Mouse (Mus musculus): Measurements from ENCODE around the gene Ncmap. TPM values are rescaled to one million over a fixed set of nuclear protein-coding genes. Genes with fewer than 3 reads are reported as not detected.

Gene Ncmap
- total and polyA plus RNA-seq, 3 experiments, result not detected

DNA sequence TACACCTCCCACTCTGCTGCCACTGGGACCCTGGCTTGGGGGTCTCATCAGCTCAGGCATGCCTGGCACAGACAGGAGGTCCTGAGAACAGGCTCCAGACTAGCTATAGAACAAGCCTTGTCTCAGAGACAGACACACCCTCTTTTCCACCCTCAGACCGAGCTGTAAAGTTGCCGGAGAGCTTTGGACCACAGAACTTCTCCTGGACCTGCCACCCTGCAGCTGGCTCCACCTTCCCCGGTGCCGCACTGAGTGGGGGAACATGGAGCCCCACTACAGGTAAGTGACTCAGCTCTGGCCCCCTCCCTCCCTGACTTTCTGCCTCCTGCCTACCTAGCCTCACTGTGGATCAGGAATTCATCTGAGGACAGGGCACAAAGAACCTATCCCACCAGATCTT lies 2.7 kb downstream of the Ncmap start:
- Histone ChIP-seq H3K4me3 (ENCODE audit: low read depth, low read length) (no peak overlapping the region), H3K4me1 (ENCODE audit: insufficient read depth, low read depth, low read length) (no peaks in the 10 kb centered on the region), H3K36me3 (replicated peaks) (no peaks in the 10 kb centered on the region), H3K27me3 (ENCODE audit: insufficient read depth, low read length) (peaks cover 11% of the 10 kb centered on the region; the same call in 1 of the 2 replicates), H3K9me3 (replicated peaks) (no peaks in the 10 kb centered on the region; the same call in 1 of the 2 replicates)
- DNase-seq (ENCODE audit: low spot score) (no peak), ATAC-seq (ENCODE audit: extremely low read depth, insufficient number of reproducible peaks, low FRiP score, poor library complexity, severe bottlenecking) (no peak)
- no peak for TF ChIP-seq GATA1 (IDR thresholded peaks at IDR 0.05; ENCODE audit: borderline replicate concordance, low read length)
- TF ChIP-seq GATA2 (IDR thresholded peaks at IDR 0.05; ENCODE audit: borderline replicate concordance, low read depth, low read length), result no peak
- TF ChIP-seq POLR2AphosphoS5 (IDR thresholded peaks at IDR 0.05; ENCODE audit: insufficient replicate concordance, low read depth, low read length), result no peak
- TF ChIP-seq CTCF (IDR thresholded peaks at IDR 0.05; ENCODE audit: low read depth, low read length), result no peak
- TF ChIP-seq TAL1 (conservative IDR thresholded peaks at IDR 0.05; ENCODE audit: low read depth, low read length), result no peak

DNA sequence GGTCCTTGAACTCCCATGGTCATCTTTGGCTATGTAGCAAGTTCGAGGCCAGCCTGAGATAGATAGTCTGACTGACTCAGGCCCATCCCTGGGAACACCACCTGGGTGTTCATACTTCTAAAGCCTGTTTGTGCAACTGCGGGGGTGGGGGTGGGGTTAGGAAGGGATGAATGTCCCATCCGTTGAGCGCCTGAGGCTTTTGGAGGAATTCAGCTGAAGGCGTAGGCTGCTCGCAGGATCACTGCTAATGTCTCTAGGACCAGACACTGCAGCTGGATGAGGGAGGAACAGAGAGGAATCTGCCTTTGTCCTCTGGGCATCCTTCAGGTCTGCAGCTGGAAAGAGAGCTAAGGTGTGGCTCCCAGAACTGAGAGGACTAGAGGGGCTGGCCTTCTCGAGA lies 3.4 kb downstream of the Ncmap start:
- no peak for DNase-seq (ENCODE audit: low spot score)
- ATAC-seq (ENCODE audit: extremely low read depth, insufficient number of reproducible peaks, low FRiP score, poor library complexity, severe bottlenecking), result no peak
- no peaks in the 10 kb centered on the region for H3K4me1 ChIP-seq (ENCODE audit: insufficient read depth, low read depth, low read length)
- no peaks in the 10 kb centered on the region for H3K36me3 ChIP-seq (replicated peaks)
- peaks cover 11% of the 10 kb centered on the region; the same call in 1 of the 2 replicates for H3K27me3 ChIP-seq (ENCODE audit: insufficient read depth, low read length)
- no peaks in the 10 kb centered on the region; the same call in 1 of the 2 replicates for H3K9me3 ChIP-seq (replicated peaks)
- H3K4me3 ChIP-seq (ENCODE audit: low read depth, low read length), result no peak overlapping the region
- TF ChIP-seq CTCF (IDR thresholded peaks at IDR 0.05; ENCODE audit: low read depth, low read length) (no peak), GATA2 (IDR thresholded peaks at IDR 0.05; ENCODE audit: borderline replicate concordance, low read depth, low read length) (no peak), POLR2AphosphoS5 (IDR thresholded peaks at IDR 0.05; ENCODE audit: insufficient replicate concordance, low read depth, low read length) (no peak), GATA1 (IDR thresholded peaks at IDR 0.05; ENCODE audit: borderline replicate concordance, low read length) (no peak), TAL1 (conservative IDR thresholded peaks at IDR 0.05; ENCODE audit: low read depth, low read length) (no peak)

DNA sequence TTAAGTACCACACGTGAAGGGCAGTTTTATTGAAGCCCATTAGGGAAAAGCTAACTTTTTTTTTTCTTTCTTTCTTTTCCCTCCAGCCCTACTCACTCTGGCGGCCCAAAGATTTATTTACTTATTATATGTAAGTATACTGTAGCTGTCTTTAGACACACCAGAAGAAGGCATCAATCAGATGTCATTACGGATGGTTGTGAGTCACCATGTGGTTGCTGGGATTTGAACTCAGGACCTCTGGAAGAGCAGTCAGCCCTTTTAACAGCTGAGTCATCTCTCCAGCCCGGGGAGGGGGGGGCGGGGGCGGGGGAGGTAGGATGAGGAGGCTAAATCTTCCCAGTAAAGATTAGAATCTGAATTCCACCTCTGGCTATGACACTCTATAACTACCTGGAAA lies 4.6 kb downstream of the Ncmap start:
- no peak overlapping the region for H3K4me3 ChIP-seq (ENCODE audit: low read depth, low read length)
- peaks cover 11% of the 10 kb centered on the region; the same call in 1 of the 2 replicates for H3K27me3 ChIP-seq (ENCODE audit: insufficient read depth, low read length)
- DNase-seq (ENCODE audit: low spot score), result no peak
- no peaks in the 10 kb centered on the region for H3K36me3 ChIP-seq (replicated peaks)
- no peaks in the 10 kb centered on the region; the same call in 1 of the 2 replicates for H3K9me3 ChIP-seq (replicated peaks)
- H3K4me1 ChIP-seq (ENCODE audit: insufficient read depth, low read depth, low read length), result no peaks in the 10 kb centered on the region
- no peak for ATAC-seq (ENCODE audit: extremely low read depth, insufficient number of reproducible peaks, low FRiP score, poor library complexity, severe bottlenecking)
- TF ChIP-seq TAL1 (conservative IDR thresholded peaks at IDR 0.05; ENCODE audit: low read depth, low read length), result no peak
- no peak for TF ChIP-seq GATA2 (IDR thresholded peaks at IDR 0.05; ENCODE audit: borderline replicate concordance, low read depth, low read length)
- no peak for TF ChIP-seq CTCF (IDR thresholded peaks at IDR 0.05; ENCODE audit: low read depth, low read length)
- TF ChIP-seq POLR2AphosphoS5 (IDR thresholded peaks at IDR 0.05; ENCODE audit: insufficient replicate concordance, low read depth, low read length), result no peak
- TF ChIP-seq GATA1 (IDR thresholded peaks at IDR 0.05; ENCODE audit: borderline replicate concordance, low read length), result no peak

DNA sequence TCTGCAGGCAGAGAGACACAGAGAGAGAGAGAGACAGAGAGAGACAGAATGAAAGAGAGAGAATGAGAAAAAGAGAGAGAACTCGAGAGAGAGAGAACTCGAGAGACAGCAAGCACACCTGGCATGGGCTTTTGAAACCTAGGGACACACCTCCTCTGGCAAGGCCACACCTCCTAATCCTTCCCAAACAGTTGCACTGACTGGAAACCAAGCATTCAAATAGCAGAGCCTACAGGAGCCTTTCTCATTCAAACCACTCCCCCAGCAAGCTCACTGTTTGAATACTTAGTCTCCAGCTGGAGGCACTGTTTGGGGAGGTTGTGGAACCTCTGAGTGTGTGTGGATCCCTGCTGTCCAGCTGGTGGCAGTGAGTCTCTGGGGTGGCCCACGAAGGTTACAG lies 5.2 kb downstream of the Ncmap start:
- H3K4me3 ChIP-seq (ENCODE audit: low read depth, low read length), result no peak overlapping the region
- ATAC-seq (ENCODE audit: extremely low read depth, insufficient number of reproducible peaks, low FRiP score, poor library complexity, severe bottlenecking) (no peak), DNase-seq (ENCODE audit: low spot score) (no peak)
- H3K27me3 ChIP-seq (ENCODE audit: insufficient read depth, low read length), result peaks cover 7% of the 10 kb centered on the region; the same call in 1 of the 2 replicates
- H3K9me3 ChIP-seq (replicated peaks), result no peaks in the 10 kb centered on the region; the same call in 1 of the 2 replicates
- H3K36me3 ChIP-seq (replicated peaks), result no peaks in the 10 kb centered on the region
- H3K4me1 ChIP-seq (ENCODE audit: insufficient read depth, low read depth, low read length), result no peaks in the 10 kb centered on the region
- TF ChIP-seq GATA1 (IDR thresholded peaks at IDR 0.05; ENCODE audit: borderline replicate concordance, low read length) (no peak), TAL1 (conservative IDR thresholded peaks at IDR 0.05; ENCODE audit: low read depth, low read length) (no peak), CTCF (IDR thresholded peaks at IDR 0.05; ENCODE audit: low read depth, low read length) (no peak), GATA2 (IDR thresholded peaks at IDR 0.05; ENCODE audit: borderline replicate concordance, low read depth, low read length) (no peak), POLR2AphosphoS5 (IDR thresholded peaks at IDR 0.05; ENCODE audit: insufficient replicate concordance, low read depth, low read length) (no peak)

DNA sequence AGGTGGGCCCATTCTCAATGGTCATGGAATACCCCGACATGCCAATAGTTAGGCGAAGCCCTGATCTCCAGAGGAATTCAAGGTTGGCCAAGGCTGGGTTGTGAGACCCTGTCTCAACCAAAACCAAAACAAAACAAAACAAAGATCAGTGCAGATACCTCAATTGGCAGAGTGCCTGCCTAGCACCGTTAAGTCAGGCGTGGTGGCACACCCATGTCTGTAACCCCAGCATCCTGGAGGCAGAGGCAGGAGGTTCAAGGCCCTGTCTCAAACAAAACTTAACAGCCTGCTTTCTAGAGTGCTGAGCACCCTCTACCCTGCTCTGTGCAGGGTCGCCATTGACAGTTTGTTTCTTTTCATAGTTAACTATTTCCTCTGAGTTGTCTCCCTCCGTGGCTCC lies 7.0 kb downstream of the Ncmap start:
- H3K4me1 ChIP-seq (ENCODE audit: insufficient read depth, low read depth, low read length), result no peaks in the 10 kb centered on the region
- H3K9me3 ChIP-seq (replicated peaks), result no peaks in the 10 kb centered on the region; the same call in 1 of the 2 replicates
- peaks cover 12% of the 10 kb centered on the region; the same call in 1 of the 2 replicates for H3K27me3 ChIP-seq (ENCODE audit: insufficient read depth, low read length)
- H3K36me3 ChIP-seq (replicated peaks), result no peaks in the 10 kb centered on the region
- ATAC-seq (ENCODE audit: extremely low read depth, insufficient number of reproducible peaks, low FRiP score, poor library complexity, severe bottlenecking) (no peak), DNase-seq (ENCODE audit: low spot score) (no peak)
- H3K4me3 ChIP-seq (ENCODE audit: low read depth, low read length), result no peak overlapping the region
- TF ChIP-seq CTCF (IDR thresholded peaks at IDR 0.05; ENCODE audit: low read depth, low read length), result no peak

DNA sequence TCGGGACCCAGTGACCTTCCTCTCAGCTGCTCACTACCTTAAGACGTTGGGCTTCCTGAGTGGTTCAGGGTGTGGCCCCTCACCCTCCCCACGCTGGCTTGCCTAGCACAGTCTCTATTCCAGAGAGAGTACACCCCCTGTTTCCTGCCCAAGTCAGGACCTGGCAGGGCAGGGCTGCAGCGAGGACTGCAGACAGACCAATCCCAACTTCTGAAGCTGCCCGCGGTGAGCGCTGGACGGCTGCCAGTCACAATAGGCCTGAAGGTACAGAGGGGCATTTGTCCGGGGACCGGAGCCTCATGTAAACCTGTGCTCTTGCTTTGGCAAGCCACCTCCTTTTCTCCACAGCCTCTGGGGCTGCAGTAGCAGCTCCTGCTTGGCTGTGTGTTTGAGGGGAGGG lies 12.4 kb downstream of the Ncmap start:
- DNase-seq (ENCODE audit: low spot score) (no peak), ATAC-seq (ENCODE audit: extremely low read depth, insufficient number of reproducible peaks, low FRiP score, poor library complexity, severe bottlenecking) (no peak)
- H3K27me3 ChIP-seq (ENCODE audit: insufficient read depth, low read length), result peaks cover 20% of the 10 kb centered on the region; the same call in 1 of the 2 replicates
- H3K36me3 ChIP-seq (replicated peaks), result no peaks in the 10 kb centered on the region
- TF ChIP-seq TAL1 (conservative IDR thresholded peaks at IDR 0.05; ENCODE audit: low read depth, low read length), result no peak
- no peak for TF ChIP-seq GATA2 (IDR thresholded peaks at IDR 0.05; ENCODE audit: borderline replicate concordance, low read depth, low read length)
- TF ChIP-seq POLR2AphosphoS5 (IDR thresholded peaks at IDR 0.05; ENCODE audit: insufficient replicate concordance, low read depth, low read length), result no peak
- TF ChIP-seq GATA1 (IDR thresholded peaks at IDR 0.05; ENCODE audit: borderline replicate concordance, low read length), result no peak
- no peak for TF ChIP-seq CTCF (IDR thresholded peaks at IDR 0.05; ENCODE audit: low read depth, low read length)
- peaks cover 3% of the 10 kb centered on the region; the same call in 1 of the 2 replicates for H3K4me1 ChIP-seq (ENCODE audit: insufficient read depth, low read depth, low read length)
- no peaks in the 10 kb centered on the region for H3K9me3 ChIP-seq (replicated peaks)
- H3K4me3 ChIP-seq (ENCODE audit: low read depth, low read length), result no peak overlapping the region
